Mouse (Mus musculus) testis, adult 2 months (tissue): ENCODE data around the gene Mllt3. TPM values are rescaled to one million over a fixed set of nuclear protein-coding genes. Genes with fewer than 3 reads are reported as not detected.

Source experiments
- H3K27ac ChIP-seq: fragments of 200-500 bp; 2 replicates; pipeline ENCODE4 v1.5.1; 2012; ENCODE audit warnings: low read depth, low read length; ENCODE audit not compliant: control insufficient read depth, insufficient read depth
- H3K27me3 ChIP-seq: fragments of 200-500 bp; 2 replicates; pipeline ENCODE4 v1.6.1; 2012; ENCODE audit warnings: mild to moderate bottlenecking, low read length, moderate library complexity; ENCODE audit not compliant: control insufficient read depth, insufficient read depth
- H3K36me3 ChIP-seq: fragments of 200-500 bp; 2 replicates; pipeline ENCODE4 v1.6.1; 2012; ENCODE audit warnings: mild to moderate bottlenecking, low read length; ENCODE audit not compliant: control insufficient read depth, insufficient read depth
- H3K4me1 ChIP-seq: fragments of 200-500 bp; 2 replicates; pipeline ENCODE4 v1.6.1; 2012; ENCODE audit warnings: low read length; ENCODE audit not compliant: control insufficient read depth, insufficient read depth
- H3K4me3 ChIP-seq: fragments of 200-500 bp; 2 replicates; pipeline ENCODE4 v1.5.1; 2012; ENCODE audit warnings: low read depth, mild to moderate bottlenecking, low read length, moderate library complexity, mixed read lengths; ENCODE audit not compliant: control insufficient read depth
- CTCF ChIP-seq: fragments of 200-500 bp; IDR thresholded peaks from 2 replicates; pipeline ENCODE4 v1.5.1; 2012; ENCODE audit warnings: low read depth, mild to moderate bottlenecking, inconsistent platforms, low read length, moderate library complexity; ENCODE audit not compliant: control insufficient read depth, insufficient read depth, insufficient replicate concordance
- POLR2A ChIP-seq: fragments of 200-500 bp; IDR thresholded peaks from 2 replicates; pipeline ENCODE4 v1.6.1; 2012; ENCODE audit warnings: low read depth, mild to moderate bottlenecking, inconsistent platforms, low read length, moderate library complexity; ENCODE audit not compliant: control insufficient read depth
- polyA plus RNA-seq: library from polyadenylated mRNA; depleted of rRNA; stranded (reverse); fragments of >200 nt; gene quantifications from 2 replicates; pipeline ENCODE4 v1.2.3, GENCODE M21; 2012

The Mllt3 gene
- polyA plus RNA-seq, 1 experiment = 8.4 TPM

DNA sequence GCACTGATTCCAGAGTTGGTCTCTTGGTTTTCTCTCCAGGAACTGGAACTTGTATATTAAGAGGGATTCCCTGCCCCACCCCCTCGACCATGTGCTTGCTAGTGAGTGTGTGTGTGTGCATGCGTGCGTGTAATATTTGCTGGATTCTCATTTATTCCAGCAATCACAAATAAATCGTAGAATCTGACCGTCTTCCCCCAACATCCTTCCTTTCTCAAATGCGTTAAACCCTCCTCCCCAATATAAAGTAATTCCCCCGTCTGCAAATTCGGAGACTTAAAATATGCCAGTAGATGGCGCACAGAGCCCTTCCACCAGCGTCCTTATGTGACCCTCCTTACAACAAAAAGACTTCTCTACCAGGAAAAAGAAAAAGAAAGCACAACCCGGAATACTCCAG, 2.2 kb upstream of the Mllt3 start:
- Histone ChIP-seq H3K4me1 (peaks cover 23% of the 10 kb centered on the region), H3K27ac (no peak overlapping the region), H3K4me3 (no peak overlapping the region), H3K36me3 (no peaks in the 10 kb centered on the region), H3K27me3 (no peaks in the 10 kb centered on the region)
- TF ChIP-seq POLR2A (no peak), CTCF (no peak)

DNA sequence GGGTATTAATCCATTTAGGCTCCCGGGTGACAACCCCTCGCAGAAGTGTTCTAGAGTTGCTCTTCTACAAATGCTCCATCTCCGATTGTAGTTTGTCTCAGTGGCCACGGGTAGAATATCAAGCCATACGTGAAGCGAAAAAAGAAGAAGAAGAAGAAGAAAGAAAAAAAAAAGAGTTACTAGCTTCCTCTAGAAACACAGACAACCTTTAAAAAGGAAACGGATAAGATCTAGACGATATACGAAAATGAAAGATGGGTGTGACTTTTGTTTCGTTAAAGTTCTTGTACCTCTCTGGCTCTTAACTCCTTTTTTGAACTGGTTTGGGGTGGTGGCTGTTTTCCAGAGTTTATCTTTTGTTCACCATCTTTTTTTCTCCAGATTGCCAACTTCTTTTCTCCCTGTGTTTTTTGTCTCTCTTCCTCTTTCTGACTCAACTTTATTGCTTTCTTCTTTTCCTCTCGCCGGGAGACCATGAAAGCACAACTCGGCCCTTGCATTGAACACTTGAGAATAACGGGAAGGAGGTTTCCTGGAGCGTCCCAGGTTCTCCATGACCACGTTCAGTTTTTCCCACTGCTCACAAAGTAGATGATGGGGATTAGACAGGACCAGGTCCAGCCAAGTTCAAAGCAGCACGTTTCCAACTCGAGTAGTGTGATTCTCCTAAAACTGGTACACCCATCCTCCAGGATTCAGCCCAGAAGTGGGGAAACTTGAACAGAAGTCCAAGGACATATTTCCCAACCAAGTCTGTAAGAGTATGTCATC, 1.4 kb upstream of the Mllt3 start:
- Histone ChIP-seq H3K27me3 (no peaks in the 10 kb centered on the region), H3K4me3 (no peak overlapping the region), H3K4me1 (peaks cover 23% of the 10 kb centered on the region), H3K36me3 (no peaks in the 10 kb centered on the region), H3K27ac (no peak overlapping the region)
- TF ChIP-seq POLR2A = no peak
- TF ChIP-seq CTCF = no peak

DNA sequence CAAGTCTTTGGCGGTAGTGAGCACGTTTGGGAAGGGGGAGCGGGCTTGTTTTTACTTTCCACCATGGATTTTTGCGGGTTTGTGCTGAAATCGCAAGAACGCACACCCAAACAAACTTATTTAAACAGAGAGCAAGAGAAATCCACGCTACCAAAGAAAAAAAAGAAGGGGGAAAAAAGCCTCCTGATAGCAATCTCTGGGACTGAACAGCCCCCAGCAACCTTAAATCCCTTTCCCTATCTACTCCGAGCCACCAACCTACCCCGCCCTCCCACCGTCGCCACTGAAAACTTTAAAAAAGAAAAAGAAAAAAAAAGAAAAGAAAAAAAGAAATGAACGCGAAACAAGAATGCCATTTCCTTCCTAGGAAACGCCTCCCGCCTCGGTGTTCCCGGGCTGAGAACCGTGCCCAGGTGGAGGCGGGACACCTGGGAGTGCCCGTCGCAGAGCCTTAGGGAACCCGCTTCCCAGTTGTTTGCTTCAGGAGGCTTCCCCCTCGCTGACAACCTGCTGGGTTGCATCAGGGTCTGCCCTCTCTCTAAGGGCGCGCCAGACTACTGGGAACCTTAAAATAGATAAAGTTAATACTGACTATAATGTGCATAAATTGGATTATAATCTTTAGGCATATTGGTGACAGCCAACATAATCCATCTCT, 694 bp upstream of the Mllt3 start:
- no peaks in the 10 kb centered on the region for H3K27me3 ChIP-seq
- H3K27ac ChIP-seq = no peak overlapping the region
- H3K36me3 ChIP-seq = no peaks in the 10 kb centered on the region
- H3K4me1 ChIP-seq = peaks cover 23% of the 10 kb centered on the region
- TF ChIP-seq POLR2A (no peak), CTCF (no peak)
- peak overlapping the region; percentile 84 for H3K4me3 ChIP-seq

DNA sequence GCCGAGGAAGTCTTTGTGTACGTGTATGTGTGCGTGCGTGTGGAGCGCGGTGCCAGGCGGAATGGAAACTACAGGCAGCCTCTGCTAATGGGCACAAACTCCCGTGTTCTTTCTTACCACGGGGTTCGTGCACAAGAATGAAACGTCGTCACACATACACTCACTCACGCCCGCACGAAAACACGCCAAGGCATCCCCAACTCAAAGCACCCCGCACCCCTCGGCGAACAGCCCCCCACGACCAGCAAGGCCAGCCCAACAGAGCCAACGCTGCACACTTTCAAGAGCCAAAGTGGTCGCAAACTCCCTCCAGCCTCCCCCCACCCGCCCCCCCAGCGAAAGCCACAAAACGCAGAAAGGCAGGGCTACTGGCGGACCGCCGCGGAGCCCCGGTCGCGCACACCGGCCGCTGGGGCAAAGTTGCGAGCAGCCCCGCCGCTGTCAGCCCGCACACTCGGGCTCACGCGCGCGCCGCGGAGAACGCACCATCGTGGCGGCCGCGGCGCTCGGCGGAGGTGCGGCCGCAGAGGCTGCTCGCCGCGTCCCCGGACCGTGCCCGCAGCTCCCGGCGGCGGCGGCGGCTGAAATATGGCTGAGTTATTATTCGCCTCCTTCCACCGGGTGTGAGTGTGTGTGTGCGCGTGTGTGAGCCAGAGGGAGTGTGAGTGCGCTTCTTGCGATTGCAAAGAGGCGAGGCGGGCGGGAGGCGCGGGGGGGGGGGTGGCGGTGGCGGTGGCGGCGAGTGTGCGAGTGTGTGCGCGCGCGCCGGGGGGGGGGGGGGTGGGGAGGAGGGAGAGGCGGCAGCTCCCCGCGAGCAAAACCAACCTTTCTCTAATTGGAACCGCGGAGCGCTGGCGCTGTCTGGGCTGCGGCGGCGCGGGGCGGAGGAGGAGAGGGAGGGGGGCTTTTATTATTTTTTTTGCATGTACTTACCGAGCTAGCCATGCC, 739 bp downstream of the Mllt3 start:
- Histone ChIP-seq H3K27ac (no peak overlapping the region), H3K27me3 (no peaks in the 10 kb centered on the region)
- TF ChIP-seq POLR2A = no peak
- TF ChIP-seq CTCF = no peak

DNA sequence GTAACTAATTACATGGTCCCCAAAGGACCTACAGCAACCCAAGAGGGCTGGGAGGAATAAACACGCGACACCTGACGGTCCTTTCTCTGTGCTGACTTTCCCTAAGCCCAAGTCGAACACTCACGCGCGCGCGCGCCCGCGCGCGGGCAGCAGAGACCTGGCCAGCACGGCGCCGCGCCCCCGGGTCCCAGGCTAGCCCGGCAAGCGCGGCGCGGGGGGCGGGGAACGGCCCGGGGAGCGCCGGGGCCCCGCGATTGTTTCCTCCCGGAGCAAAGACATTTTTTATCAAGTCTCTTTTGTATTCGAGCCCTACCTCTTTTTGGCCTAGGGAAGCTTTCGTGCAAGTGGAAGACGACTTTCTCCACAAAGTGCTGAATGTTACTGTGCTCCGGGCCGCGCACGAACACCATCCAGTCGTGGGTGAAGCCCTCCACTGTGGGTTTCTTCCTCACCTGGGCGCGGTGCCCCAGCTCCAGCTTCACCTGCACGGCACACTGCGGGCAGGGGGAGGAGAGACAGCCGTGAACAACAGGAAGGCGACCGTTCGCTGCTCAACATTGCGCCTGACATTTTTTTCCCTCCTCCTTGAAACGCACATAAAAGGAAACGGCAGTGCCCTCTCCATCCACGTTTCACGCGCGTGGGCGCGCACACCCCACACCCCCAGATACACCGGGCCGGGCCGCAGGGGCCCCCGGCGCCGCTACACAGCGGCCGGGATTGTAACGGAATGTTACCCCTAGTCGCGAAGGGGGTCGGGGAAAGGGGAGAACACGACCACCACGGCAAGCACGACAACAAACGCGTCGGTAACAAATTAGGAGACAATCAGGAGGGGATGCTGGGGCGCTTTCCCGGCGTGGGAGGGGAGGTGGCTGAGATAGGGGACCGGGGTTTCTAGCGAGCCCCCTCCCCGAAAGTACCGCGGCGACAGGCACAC, 1.7 kb downstream of the Mllt3 start:
- H3K36me3 ChIP-seq = no peaks in the 10 kb centered on the region
- TF ChIP-seq POLR2A (no peak), CTCF (no peak)
- H3K27ac ChIP-seq = no peak overlapping the region
- no peaks in the 10 kb centered on the region for H3K27me3 ChIP-seq
- peak overlapping the region; percentile 78 for H3K4me3 ChIP-seq
- peaks cover 23% of the 10 kb centered on the region for H3K4me1 ChIP-seq

More for the DNA sequence above, 739 bp downstream of the Mllt3 start:
- Histone ChIP-seq H3K4me3 (peak overlapping the region; percentile 82), H3K36me3 (no peaks in the 10 kb centered on the region), H3K4me1 (peaks cover 23% of the 10 kb centered on the region)

DNA sequence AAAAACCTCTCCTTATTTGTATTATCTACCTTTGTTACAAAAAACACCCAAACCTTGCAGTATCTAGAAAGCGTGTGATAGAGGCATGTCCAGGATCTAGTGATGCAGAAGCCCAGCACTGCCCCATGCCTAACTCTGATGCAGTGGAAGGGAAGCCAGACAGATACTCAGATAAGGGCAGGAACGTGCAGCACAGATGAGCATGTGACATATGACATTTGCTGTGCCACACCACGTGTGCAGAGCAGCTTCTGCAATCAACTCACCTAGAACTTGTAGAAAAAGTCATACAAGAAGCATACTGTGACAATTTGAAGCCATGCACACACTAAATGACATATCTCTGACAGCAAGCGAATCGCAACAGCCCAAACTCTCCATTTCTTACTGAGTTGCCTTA, 9.6 kb downstream of the Mllt3 start:
- H3K27me3 ChIP-seq = no peaks in the 10 kb centered on the region
- no peaks in the 10 kb centered on the region for H3K4me1 ChIP-seq
- TF ChIP-seq POLR2A (no peak), CTCF (no peak)
- no peak overlapping the region for H3K27ac ChIP-seq
- no peak overlapping the region for H3K4me3 ChIP-seq
- no peaks in the 10 kb centered on the region for H3K36me3 ChIP-seq
